Mouse (Mus musculus) kidney, embryonic 16.5 days (tissue): ENCODE results near the gene Eef1e1. TPM values are rescaled to one million over a fixed set of nuclear protein-coding genes. Genes with fewer than 3 reads are reported as not detected.
A peak's percentile ranks its signal among the peaks of the same experiment; 100 is the strongest.
"Not testable (repeated sequence)": the region's sequence is repeated elsewhere in the genome, so short reads cannot be mapped to it uniquely, and the experiment has no call there.

ENCODE experiments used
- ATAC-seq: fragments of 200-750 bp; cut with Nextera tagmentation; 2 replicates; pipeline ENCODE4 v1.8.0; 2017; ENCODE audit warnings: moderate TSS enrichment; ENCODE audit not compliant: low FRiP score, low TSS enrichment
- H3K27ac ChIP-seq: fragments of 300-500 bp; sonication (generic); 2 replicates; pipeline ENCODE4 v1.5.1; 2014; ENCODE audit warnings: low read length
- H3K27me3 ChIP-seq: fragments of 300-500 bp; sonication (generic); 2 replicates; pipeline ENCODE4 v1.6.1; 2014; ENCODE audit warnings: low read length, control low read depth, mixed read lengths; ENCODE audit not compliant: insufficient read depth
- H3K36me3 ChIP-seq: fragments of 300-500 bp; sonication (generic); 2 replicates; pipeline ENCODE4 v1.6.1; 2014; ENCODE audit warnings: low read length, control low read depth, mixed read lengths; ENCODE audit not compliant: insufficient read depth
- H3K4me1 ChIP-seq: fragments of 300-500 bp; sonication (generic); 2 replicates; pipeline ENCODE4 v1.6.1; 2014; ENCODE audit warnings: low read length, control low read depth, mixed read lengths; ENCODE audit not compliant: insufficient read depth
- H3K4me2 ChIP-seq: fragments of 300-500 bp; sonication (generic); replicated peaks from 2 replicates; pipeline ENCODE4 v1.6.1; 2014; ENCODE audit warnings: low read depth, low read length
- H3K4me3 ChIP-seq: fragments of 300-500 bp; sonication (generic); 2 replicates; pipeline ENCODE4 v1.5.1; 2014; ENCODE audit warnings: mild to moderate bottlenecking, low read length
- H3K9ac ChIP-seq: fragments of 300-500 bp; sonication (generic); replicated peaks from 2 replicates; pipeline ENCODE4 v1.6.1; 2014; ENCODE audit warnings: low read length
- H3K9me3 ChIP-seq: fragments of 300-500 bp; sonication (generic); 2 replicates; pipeline ENCODE4 v1.6.1; 2016; ENCODE audit warnings: low read length, control low read depth
- WGBS: fragments of 180-500 bp; shearing (Covaris S2); extraction: QIAGEN DNeasy Blood & Tissue Kit; methylation state at CpG from one replicate; pipeline ENCODE4 v1.1.7; 2014; 5-methylcytosine and 5-hydroxymethylcytosine counted together
- polyA plus RNA-seq: library from polyadenylated mRNA; unstranded; fragments of >200 nt; fragmentation: Nextera tagmentation; extraction: Ambion mirVana; gene quantifications from 2 replicates; pipeline ENCODE4 v1.2.1, GENCODE M21; 2015

Eef1e1 gene
- polyA plus RNA-seq, 1 experiment from 2014 or later, result 54.1 TPM

- H3K4me2 ChIP-seq, result no peak overlapping the region
- no peaks in the 10 kb centered on the region for H3K9me3 ChIP-seq
- H3K27ac ChIP-seq, result no peak overlapping the region
- H3K36me3 ChIP-seq, result peaks cover 7% of the 10 kb centered on the region; the same call in 1 of the 2 replicates
- no peaks in the 10 kb centered on the region for H3K4me1 ChIP-seq
- 44% methylated on average over 6 of the region's 6 CpGs for WGBS
- H3K9ac ChIP-seq, result no peak overlapping the region
- no peaks in the 10 kb centered on the region for H3K27me3 ChIP-seq
- no peak for ATAC-seq
- H3K4me3 ChIP-seq, result no peak overlapping the region
These were observed 32.7 kb downstream of the Eef1e1 start for GRCm38 (mm10) chr13:38626229-38626525.

DNA sequence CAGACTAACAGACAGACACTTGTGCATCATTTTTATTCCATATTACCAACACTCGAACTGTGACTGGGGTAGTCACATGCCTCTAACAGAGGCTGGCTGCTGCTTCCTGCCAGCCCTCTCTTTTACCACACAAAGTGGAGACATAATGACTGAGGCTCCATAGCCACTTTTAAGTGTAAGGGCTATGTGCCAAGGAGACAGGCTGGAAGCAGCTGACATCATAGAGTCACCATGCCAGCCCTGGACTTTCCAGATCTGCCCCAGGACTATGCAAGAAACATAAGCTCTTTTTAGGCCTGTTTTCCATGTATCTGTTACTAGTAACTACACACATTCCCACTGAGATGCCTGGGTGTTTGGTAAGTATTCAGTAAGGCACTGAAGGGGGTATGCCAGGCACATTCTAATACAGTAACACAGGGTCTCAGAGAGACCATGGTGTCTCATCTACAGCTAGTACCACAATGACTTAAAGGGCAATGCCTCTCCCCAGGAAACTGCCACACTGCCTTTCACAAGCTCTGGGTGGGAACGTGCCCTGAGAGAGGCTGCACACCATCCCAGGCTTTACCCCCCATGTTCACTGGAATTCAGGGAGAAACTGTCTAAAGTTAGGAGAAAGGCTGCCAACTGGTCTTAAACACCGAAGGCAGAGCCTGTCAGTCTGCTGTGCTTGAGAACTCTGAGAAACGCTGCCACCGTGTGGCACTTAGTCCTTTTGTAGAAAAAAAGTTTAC lies 33.2 kb downstream of the Eef1e1 start:
- Histone ChIP-seq H3K36me3 (peaks cover 7% of the 10 kb centered on the region; the same call in 1 of the 2 replicates), H3K27ac (no peak overlapping the region), H3K4me1 (no peaks in the 10 kb centered on the region), H3K9me3 (no peaks in the 10 kb centered on the region), H3K4me3 (no peak overlapping the region), H3K9ac (no peak overlapping the region), H3K27me3 (no peaks in the 10 kb centered on the region), H3K4me2 (no peak overlapping the region)
- no peak for ATAC-seq
- 23% methylated on average over 5 of the region's 5 CpGs for WGBS

DNA sequence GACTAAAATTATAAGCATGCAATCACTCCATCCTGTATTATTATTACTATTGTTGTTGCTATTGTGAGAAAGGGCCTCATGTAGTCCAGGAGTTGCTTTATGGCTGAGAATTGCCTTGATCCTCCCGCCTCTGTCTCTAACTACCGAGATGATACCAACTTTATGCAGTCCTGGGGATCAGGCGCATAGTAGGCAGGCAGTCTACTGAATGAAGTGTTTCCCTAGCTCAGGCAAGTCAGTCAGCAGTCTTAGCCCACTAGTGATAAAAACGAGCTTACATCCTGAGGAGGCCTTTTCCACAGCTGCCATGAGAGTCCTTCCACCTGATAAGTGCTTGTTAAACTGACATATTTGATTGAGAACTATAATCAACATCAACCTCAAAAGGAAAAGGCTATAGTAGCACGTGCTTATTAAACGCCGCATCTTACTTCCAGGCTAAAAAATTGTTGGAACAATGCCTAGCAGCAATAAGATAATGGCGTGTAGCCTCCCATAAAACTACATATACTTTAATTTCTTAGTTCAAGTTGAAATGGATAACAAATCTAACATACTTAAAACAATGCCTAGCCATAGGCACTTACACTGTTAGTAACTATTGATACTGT lies 34.5 kb downstream of the Eef1e1 start:
- no peak overlapping the region for H3K4me2 ChIP-seq
- no peaks in the 10 kb centered on the region for H3K27me3 ChIP-seq
- H3K36me3 ChIP-seq, result peaks cover 7% of the 10 kb centered on the region; the same call in 1 of the 2 replicates
- H3K9me3 ChIP-seq, result no peaks in the 10 kb centered on the region
- H3K9ac ChIP-seq, result no peak overlapping the region
- H3K27ac ChIP-seq, result no peak overlapping the region
- H3K4me1 ChIP-seq, result no peaks in the 10 kb centered on the region
- ATAC-seq, result no peak
- 86% methylated on average over 8 of the region's 8 CpGs for WGBS
- no peak overlapping the region for H3K4me3 ChIP-seq

- ATAC-seq, result no peak
- Histone ChIP-seq H3K27me3 (no peaks in the 10 kb centered on the region), H3K36me3 (no peaks in the 10 kb centered on the region), H3K27ac (no peak overlapping the region), H3K4me3 (no peak overlapping the region), H3K4me1 (no peaks in the 10 kb centered on the region), H3K4me2 (no peak overlapping the region), H3K9ac (no peak overlapping the region), H3K9me3 (no peaks in the 10 kb centered on the region)
- WGBS, result 87% methylated on average over 5 of the region's 5 CpGs
These were observed 35.6 kb downstream of the Eef1e1 start for GRCm38 (mm10) chr13:38623296-38623695.

DNA sequence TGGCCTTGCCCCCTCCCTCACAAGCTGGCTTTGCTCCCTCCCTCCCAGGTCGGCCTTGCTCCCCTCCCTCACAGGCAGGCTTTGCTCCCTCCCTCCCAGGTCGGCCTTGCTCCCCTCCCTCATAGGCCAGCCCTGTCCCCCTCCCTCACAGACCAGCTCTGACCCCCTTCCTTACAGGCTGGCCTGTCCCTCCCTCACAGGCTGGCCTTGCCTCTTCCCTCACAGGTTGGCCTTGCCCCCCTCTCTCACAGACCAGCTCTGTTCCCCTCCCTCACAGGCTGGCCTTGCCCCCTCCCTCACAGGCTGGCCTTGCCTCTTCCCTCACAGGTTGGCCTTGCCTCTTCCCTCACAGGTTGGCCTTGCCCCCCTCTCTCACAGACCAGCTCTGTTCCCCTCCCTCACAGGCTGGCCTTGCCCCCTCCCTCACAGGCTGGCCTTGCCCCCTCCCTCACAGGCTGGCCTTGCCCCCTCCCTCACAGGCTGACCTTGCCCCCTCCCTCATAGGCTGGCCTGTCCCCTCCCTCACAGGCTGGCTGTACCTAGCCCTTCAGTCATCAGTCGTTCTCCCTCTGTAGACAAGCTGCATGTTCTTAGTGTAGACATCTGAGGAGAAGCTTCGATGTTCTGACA lies 40.7 kb downstream of the Eef1e1 start:
- 0 out of 2 replicates have a peak, but pooled peaks have one; percentile 61 for ATAC-seq
- not testable (repeated sequence) for H3K4me2 ChIP-seq, H3K36me3 ChIP-seq, H3K9me3 ChIP-seq, H3K4me1 ChIP-seq, H3K27ac ChIP-seq, H3K4me3 ChIP-seq, H3K27me3 ChIP-seq, H3K9ac ChIP-seq
- 72% methylated on average over 4 of the region's 4 CpGs for WGBS

DNA sequence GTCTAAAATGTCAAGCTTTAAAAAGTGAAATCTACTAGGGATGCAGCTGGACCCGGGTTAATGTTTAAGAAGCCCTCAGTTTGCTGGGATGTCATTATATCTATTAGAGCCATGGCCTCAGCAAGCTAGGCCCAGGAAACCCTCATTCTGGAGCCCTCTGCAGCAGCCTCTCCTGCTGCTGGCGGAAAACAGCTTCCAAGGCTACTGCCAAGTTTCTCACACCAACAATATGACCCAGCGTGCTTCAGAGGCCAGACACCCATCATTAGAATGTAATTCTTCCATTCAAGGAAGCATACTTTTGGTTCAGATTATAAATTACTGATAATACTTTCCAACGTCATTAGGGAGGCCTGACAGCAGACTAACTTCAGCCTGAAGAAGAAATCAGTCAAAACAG lies 42.0 kb downstream of the Eef1e1 start:
- Histone ChIP-seq H3K4me1 (no peaks in the 10 kb centered on the region), H3K27me3 (no peaks in the 10 kb centered on the region), H3K36me3 (peaks cover 9% of the 10 kb centered on the region; the same call in 1 of the 2 replicates), H3K27ac (no peak overlapping the region), H3K4me2 (no peak overlapping the region), H3K9ac (no peak overlapping the region), H3K9me3 (no peaks in the 10 kb centered on the region), H3K4me3 (no peak overlapping the region)
- ATAC-seq, result no peak
- whole genome bisulfite sequencing, result 72% methylated on average over 4 of the region's 4 CpGs

DNA sequence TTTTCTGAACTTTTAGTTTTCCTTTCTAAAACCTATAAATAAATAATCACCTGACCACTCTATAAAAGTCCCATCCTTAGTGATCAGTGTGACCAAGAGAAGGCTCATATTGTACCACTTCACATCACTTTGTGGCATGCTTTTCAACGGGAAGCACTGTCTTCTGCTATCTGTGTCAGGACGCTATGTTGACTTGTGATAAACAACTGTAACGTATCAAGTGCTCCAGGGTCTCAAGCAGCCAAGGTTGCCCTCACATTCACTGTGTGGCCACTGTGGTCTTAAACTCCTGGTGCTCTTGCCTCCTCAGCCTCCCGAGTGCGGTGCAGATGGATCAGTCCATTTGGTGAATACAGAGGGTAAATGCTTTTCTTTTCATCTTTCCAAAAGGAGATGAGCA lies 43.2 kb downstream of the Eef1e1 start:
- WGBS, result 88% methylated on average over 5 of the region's 5 CpGs
- Histone ChIP-seq H3K27me3 (no peaks in the 10 kb centered on the region), H3K36me3 (peaks cover 9% of the 10 kb centered on the region; the same call in 1 of the 2 replicates), H3K4me2 (no peak overlapping the region), H3K27ac (no peak overlapping the region), H3K4me1 (no peaks in the 10 kb centered on the region), H3K9me3 (no peaks in the 10 kb centered on the region), H3K4me3 (no peak overlapping the region), H3K9ac (no peak overlapping the region)
- ATAC-seq, result no peak

GRCm38 (mm10) chr13:38614298-38614697 lies 44.6 kb downstream of the Eef1e1 start:
- WGBS, result 31% methylated on average over 5 of the region's 5 CpGs
- H3K27ac ChIP-seq, result peak overlapping the region; percentile 7; the same call in 1 of the 2 replicates
- no peaks in the 10 kb centered on the region for H3K27me3 ChIP-seq
- H3K9me3 ChIP-seq, result no peaks in the 10 kb centered on the region
- ATAC-seq, result no peak
- peaks cover 9% of the 10 kb centered on the region; the same call in 1 of the 2 replicates for H3K36me3 ChIP-seq
- no peak overlapping the region for H3K4me3 ChIP-seq
- H3K9ac ChIP-seq, result no peak overlapping the region
- 0 out of 2 replicates have a peak overlapping the region, but pooled peaks have one; percentile 5 for H3K4me2 ChIP-seq
- H3K4me1 ChIP-seq, result no peaks in the 10 kb centered on the region

- H3K27me3 ChIP-seq, result no peaks in the 10 kb centered on the region
- no peak overlapping the region for H3K9ac ChIP-seq
- peaks cover 9% of the 10 kb centered on the region; the same call in 1 of the 2 replicates for H3K36me3 ChIP-seq
- H3K9me3 ChIP-seq, result no peaks in the 10 kb centered on the region
- H3K4me1 ChIP-seq, result no peaks in the 10 kb centered on the region
- no peak overlapping the region for H3K4me3 ChIP-seq
- WGBS, result 74% methylated on average over 8 of the region's 8 CpGs
- H3K4me2 ChIP-seq, result no peak overlapping the region
- ATAC-seq, result no peak
- peak overlapping the region; percentile 7; the same call in 1 of the 2 replicates for H3K27ac ChIP-seq
These were observed 45.3 kb downstream of the Eef1e1 start for GRCm38 (mm10) chr13:38613583-38613982.

- Histone ChIP-seq H3K27me3 (no peaks in the 10 kb centered on the region), H3K4me3 (no peak overlapping the region), H3K36me3 (peaks cover 9% of the 10 kb centered on the region; the same call in 1 of the 2 replicates), H3K4me1 (no peaks in the 10 kb centered on the region), H3K27ac (no peak overlapping the region), H3K9me3 (no peaks in the 10 kb centered on the region), H3K4me2 (no peak overlapping the region), H3K9ac (no peak overlapping the region)
- 84% methylated on average over 9 of the region's 9 CpGs for WGBS
- ATAC-seq, result no peak
These were observed 46.2 kb downstream of the Eef1e1 start for GRCm38 (mm10) chr13:38612608-38613007.
